Mouse (Mus musculus) natural killer cell, adult 2 months (primary cell): Measurements from ENCODE around the gene Snx5.
A peak's percentile ranks its signal among the peaks of the same experiment; 100 is the strongest.

Experiments
- DNase-seq, 2 experiments: peaks; one replicate each; pipeline ENCODE4 v3.0.0; 2022; ENCODE audit warnings: low spot score in 2 of 2

Snx5 gene

GRCm38 (mm10) chr2:144228521-144229346 is 42.0 kb downstream of the Snx5 start:
- DNase-seq, result peak in 1 of 2 experiments; percentile 61

- DNase-seq, result no peak
Observed at GRCm38 (mm10) chr2:144226906-144227586, 43.7 kb downstream of the Snx5 start.

DNA sequence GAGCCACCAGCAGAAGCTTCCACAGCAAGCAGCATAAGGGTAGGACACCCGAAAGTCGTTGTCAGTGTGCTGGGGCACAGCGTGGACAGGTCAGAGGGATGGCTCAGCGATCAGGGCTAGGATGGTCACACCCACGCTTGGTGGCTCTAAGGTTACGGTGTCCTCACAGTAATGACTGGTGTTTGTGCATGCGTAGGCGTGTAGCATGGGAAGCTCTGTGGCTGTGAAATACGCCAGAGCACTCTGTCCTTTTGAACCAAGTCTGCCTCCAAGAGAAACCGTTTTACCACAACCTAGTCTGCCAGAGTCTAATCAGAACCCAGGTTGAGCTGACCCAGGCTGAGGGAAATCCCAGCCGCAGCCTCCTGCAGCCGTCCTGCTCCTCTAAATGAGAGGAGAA is 46.4 kb downstream of the Snx5 start:
- DNase-seq, result peak; percentile 63 to 85

DNA sequence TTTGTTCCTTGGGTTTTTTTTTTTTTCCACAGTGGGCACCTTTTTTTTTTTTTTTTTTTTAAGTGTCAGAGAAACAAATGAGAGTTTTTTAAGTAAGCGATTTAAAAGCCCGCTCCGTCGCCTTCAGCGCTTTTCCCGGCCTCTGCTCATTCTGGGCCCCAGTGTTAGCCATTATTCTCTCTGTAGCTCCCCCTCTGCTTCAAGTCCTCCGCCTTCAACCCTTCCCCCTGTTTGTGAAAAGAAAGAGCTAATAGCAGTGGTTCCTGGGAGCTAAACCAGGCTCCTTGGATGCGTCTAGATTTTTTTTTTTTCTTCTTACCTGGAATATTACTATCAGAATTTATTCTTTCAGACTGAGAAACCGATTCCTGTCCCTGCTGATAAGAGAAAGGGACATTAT is 55.1 kb downstream of the Snx5 start:
- no peak for DNase-seq

DNA sequence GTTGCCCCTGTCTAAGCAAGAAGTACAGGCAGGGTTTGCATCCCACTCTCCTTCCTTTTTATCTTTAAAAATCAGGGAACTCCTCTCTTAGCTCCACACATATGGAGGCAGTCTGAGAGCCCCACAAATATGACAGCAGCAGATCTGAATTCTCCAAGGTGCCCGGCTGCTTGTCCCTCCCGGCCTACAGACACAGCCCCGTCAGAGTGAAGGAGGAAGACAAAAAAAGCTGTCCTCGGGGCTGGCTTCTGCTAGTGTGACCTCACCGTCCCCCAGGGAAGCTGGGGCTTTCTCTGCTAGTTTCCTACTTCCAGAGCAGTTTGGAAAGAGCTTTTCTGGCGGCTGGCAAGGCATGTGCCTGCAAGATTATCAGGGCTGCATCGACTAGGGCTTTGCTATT is 55.5 kb downstream of the Snx5 start:
- no peak for DNase-seq

DNA sequence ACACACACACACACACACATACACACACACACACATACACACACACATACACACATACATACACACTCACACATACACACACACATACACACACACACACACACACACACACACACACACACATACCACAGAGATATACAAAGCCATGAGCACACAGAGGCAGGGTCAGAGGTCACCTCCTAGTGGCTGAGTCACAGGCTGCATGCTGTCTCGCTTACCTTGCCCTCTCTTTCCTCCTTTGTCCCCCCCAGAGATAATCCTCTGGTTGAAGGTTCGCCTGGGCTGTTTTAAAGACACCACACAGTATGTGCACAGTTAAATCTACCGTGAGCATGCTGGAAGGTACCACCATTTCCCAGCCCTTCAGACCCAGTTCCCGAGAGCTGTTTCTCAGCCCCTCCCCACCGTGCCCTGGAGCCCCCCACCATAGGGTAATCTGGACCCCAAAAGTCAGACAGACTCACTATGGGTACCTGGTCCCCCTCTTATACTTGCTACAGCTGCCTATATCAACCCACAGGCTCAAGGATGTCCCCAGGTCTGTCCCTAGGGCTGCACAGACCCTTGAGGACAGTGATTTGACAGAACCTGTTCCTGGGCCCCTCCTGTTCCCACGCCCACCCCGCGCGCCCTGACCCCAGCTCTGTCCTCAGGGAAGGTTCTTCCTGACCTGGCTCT is 56.1 kb downstream of the Snx5 start:
- DNase-seq, result no peak

DNA sequence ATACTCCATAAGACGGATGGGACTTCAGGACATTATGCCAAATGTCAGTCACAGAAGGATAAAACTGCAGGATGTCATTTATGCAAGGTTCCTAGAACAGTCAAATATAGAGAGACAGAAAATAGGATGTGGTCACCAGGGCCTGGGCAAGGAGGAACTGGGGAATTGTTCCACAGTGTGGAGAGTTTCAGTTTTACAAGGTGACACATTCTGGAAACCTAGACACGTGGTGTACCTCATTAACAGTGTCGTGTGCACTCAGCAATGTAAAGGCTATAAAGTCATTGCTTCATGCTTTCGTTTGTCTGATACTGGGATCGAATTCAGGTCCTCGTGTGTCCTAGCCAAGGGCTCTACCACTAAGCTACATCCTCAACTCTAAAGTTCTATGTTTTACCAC is 56.9 kb downstream of the Snx5 start:
- peak; percentile 6 to 39 for DNase-seq

- DNase-seq, result no peak
Observed at GRCm38 (mm10) chr2:144209425-144209824, 61.3 kb downstream of the Snx5 start.

- DNase-seq, result no peak
Observed at GRCm38 (mm10) chr2:144207365-144207764, 63.3 kb downstream of the Snx5 start.

DNA sequence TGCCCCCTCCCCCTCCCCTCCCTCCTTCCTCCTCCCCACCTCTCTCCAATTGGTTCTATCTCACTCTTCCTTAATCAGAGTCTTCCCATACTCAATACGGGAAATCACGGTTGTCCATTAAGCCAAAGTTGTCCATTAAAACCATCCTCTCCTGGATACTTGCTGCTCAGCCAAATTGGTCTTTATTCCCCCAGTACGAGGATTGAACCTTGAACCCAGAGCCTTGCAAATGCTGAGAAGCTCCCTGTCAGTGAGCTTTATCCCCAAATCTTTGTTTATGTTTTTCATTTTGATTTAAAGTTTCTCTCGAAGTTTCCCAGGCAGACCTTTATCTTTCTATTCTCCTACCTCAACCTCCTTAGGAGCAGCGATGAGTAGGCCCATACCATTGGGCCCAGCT is 67.7 kb downstream of the Snx5 start:
- DNase-seq, result no peak

GRCm38 (mm10) chr2:144202567-144202966 is 68.1 kb downstream of the Snx5 start:
- DNase-seq, result no peak

- DNase-seq, result no peak
Observed at GRCm38 (mm10) chr2:144202151-144202550, 68.6 kb downstream of the Snx5 start.
